Mouse (Mus musculus) CD4-positive naive resting alpha-beta T cell, adult 76 days (primary cell): ENCODE results near the gene Macc1. TPM values are rescaled to one million over a fixed set of nuclear protein-coding genes. Genes with fewer than 3 reads are reported as not detected.

Experiments used
- total RNA-seq: library from RNA; stranded (reverse); gene quantifications from one replicate; pipeline ENCODE4 v1.2.4, GENCODE M21; 2023

Gene Macc1
- total RNA-seq: not detected

DNA sequence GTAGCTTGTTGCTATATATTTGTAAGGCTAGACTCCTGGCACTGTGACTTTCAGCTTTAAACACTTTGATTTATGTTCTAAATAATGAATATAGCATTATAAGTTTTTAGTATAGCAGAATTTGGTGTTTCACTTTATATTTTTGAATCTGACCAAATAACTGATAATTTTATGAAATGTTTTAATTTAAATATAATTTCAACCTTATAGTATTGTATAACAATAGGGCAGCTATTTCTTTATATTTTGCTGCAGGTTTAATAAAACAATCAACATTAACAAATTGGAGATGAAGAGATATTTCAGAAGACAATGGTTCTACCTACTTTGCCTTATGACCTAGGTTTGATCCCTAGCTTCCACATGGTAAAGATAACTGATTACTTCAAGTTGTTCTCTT is at the start of gene Macc1:
Gene Macc1, plus strand, starts transcription at position 301 of the 400 bp plus-strand sequence.

Other genes with a start within 250 kb of the Macc1 start
- gene Itgb8, start 75.5 kb upstream of the Macc1 start, total RNA-seq: 0.26 TPM